Mouse (Mus musculus) urinary bladder, postnatal 4 days (tissue): ENCODE measurements around the gene Slx4.
A peak's percentile ranks its signal among the peaks of the same experiment; 100 is the strongest.
"Not testable (repeated sequence)": the region's sequence is repeated elsewhere in the genome, so short reads cannot be mapped to it uniquely, and the experiment has no call there.

Experiments
- DNase-seq, 2 experiments: peaks; one replicate each; pipeline ENCODE4 v3.0.0; 2021 to 2022; ENCODE audit warnings: low spot score in 2 of 2

Gene Slx4

GRCm38 (mm10) chr16:4003489-4004398 lies at the start of gene Slx4:
Gene Slx4 (minus strand): TSS chr16:4003770.
- DNase-seq = peak; percentile 92

- DNase-seq = no peak
Measured at GRCm38 (mm10) chr16:4052601-4053000, 49.0 kb upstream of the Slx4 start.

- no peak for DNase-seq
Measured at GRCm38 (mm10) chr16:4045524-4045923, 42.0 kb upstream of the Slx4 start.

- DNase-seq = no peak
Measured at GRCm38 (mm10) chr16:4044093-4044492, 40.5 kb upstream of the Slx4 start.

- no peak for DNase-seq
Measured at GRCm38 (mm10) chr16:4041646-4042045, 38.1 kb upstream of the Slx4 start.

- DNase-seq = no peak
Measured at GRCm38 (mm10) chr16:4040206-4040605, 36.6 kb upstream of the Slx4 start.

DNA sequence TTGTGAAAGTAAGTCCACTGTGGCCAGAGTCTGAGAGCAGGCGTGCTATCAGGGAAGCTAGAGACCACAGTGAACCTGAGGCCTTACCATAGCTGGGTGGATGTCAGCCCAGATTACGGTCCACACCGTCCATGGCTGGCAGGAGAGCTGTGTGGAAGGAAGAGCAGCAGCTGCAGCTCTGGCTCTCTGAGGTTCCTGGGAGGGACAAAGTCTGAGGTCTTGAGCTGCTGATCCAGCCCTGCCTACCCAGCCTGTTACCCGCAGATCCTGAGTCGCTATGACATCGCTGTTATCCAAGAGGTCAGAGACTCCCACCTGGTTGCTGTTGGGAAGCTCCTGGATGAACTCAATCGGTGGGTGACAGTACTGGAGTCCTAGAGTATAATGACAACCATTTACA lies 34.1 kb upstream of the Slx4 start:
- DNase-seq = no peak

DNA sequence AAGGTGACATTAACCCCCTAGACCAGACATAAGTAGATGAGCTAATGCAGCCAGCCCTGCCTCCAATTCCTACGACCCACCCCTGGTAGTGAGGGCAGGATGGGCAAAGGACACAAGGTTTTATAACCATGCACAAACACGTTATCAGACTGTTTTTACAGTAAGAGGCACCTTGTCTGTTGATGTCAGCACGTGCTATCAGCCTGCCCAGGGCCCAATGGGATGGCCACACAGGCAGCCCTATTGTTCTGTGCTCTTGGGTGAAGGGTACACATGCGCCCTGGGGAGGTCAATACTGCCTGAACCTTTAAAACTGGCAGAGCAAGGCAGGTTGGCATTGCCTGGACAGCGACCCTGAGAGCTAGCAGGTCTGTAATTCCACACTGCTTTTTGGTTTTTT lies 33.2 kb upstream of the Slx4 start, which contains the start of gene Dnase1:
Gene Dnase1 (plus strand): TSS at position 136 of the 400 bp plus-strand sequence.
- DNase-seq = no peak

DNA sequence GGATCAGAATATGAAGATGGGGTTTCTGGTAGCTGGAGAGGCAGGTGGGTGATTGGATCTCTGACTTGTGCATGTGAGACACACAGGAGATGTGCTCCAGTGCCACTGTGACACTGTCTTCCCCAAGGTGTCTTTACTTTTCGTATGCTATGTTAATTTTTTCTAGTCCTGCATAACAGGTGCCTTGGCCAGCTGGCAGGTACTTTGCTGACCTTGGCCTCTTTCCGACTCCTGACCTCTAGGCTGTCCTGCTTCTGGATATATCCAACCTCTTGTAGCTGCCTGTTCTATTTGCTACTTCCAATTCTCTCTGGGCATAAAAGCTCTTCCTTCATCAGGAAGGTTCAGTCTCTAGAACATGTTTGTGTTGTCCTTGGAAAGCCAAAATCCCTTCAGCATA lies 32.0 kb upstream of the Slx4 start:
- no peak for DNase-seq

DNA sequence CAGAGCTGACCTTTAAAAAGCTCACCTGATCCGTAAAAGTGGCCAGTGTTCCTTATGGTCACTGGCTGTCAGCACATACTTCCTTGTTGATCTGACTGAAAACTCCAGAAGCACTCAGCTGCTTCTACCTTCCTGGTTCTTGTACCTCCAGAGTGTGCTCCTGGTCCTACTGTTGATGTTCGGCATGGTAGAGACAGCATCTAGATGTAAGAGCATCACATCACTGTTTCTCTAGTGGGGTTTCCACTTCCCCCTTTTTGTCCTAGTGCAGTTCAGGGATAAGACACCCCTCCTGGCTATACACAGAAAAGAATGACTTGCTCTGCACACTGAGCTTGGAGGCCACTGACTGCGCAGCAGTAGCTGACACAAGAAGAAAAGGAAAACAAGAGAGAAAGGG lies 30.9 kb upstream of the Slx4 start:
- no peak for DNase-seq

- DNase-seq = no peak
Measured at GRCm38 (mm10) chr16:4033971-4034370, 30.4 kb upstream of the Slx4 start.

- no peak for DNase-seq
Measured at GRCm38 (mm10) chr16:4032341-4032748, 28.8 kb upstream of the Slx4 start.

GRCm38 (mm10) chr16:4031441-4032274 lies 28.1 kb upstream of the Slx4 start:
- no peak for DNase-seq

DNA sequence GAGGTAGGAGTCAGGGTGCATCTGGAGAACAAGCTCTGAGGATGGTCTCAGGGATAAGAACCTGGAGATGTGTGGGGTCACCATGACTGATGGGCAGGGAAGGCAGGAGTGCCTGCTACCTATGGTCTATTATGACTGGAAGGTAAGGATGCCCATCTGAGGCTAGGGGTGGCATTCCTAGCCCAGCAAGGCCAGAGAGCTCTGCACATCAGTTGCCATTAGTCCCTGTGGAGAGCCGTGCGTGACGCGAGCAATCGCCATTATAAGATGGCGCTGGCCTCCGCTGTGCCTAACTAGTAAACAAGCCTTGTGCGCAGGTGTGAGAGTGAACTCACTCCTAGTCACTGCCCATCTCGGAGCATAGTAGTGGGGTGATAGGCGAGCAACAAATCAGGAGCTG lies 26.9 kb upstream of the Slx4 start:
- DNase-seq = no peak

- no peak for DNase-seq
Measured at GRCm38 (mm10) chr16:4029371-4029841, 25.8 kb upstream of the Slx4 start.

DNA sequence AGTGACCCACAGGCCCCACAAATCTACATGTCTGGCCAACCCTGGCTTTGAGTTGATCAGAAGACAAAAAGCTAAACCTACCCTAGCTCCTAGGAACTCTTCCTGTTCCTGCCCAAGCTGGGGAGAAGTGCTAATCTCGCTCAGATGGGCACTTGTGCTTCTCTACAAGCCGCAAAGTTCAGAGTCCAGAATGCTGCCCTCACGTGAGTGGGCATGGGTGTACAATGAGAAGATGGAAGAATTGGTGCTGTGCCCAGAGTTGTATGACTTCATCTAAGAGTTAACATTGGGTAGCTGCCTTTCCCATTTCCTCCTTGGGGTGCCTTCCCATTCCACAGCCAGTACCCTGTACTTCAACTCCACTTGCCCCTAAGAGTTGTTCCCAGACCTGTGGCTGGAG lies 23.6 kb upstream of the Slx4 start:
- no peak for DNase-seq

DNA sequence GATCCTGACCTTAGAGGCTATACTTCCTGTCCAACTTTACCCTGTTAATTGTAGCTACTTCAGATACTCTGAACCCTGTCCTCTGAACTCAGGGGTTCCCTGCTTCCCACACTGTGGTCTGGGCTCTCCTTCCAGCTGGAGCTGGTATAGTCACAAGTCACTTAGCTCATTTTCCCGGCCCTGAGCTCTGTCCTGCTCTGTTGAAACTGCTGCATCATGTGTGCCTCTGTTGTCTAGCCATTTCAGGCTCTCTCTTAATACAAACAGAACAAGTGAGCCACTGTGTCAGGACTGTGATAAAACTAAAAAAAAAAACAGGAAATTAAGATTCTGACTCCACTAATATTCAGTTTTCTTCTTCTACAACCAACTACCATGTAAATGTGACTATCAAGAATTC lies 23.1 kb upstream of the Slx4 start:
- DNase-seq = no peak

- DNase-seq = no peak
Measured at GRCm38 (mm10) chr16:4022719-4023118, 19.1 kb upstream of the Slx4 start.

- no peak for DNase-seq
Measured at GRCm38 (mm10) chr16:4021241-4021640, 17.7 kb upstream of the Slx4 start.

GRCm38 (mm10) chr16:4017466-4017865 lies 13.9 kb upstream of the Slx4 start:
- DNase-seq = not testable (repeated sequence)

DNA sequence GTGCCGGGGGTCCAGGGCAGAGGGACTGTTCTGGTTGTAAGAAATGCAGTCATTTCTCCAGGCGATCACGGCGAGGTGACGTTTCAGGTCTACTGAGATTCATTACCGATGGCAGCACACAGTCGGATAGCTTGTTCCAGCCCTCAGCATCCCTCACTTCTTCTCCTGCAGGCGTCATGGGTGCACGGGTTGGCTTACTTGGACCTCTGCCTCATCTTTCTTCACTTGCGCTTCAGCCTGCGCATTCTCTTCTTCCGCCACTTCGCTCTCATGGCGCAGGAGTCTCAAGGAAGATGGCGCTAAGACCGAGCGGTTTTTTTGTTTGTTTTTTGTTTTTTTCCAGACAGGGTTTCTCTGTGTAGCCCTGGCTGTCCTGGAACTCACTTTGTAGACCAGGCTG lies 13.2 kb upstream of the Slx4 start:
- DNase-seq = not testable (repeated sequence)

- DNase-seq = no peak
Measured at GRCm38 (mm10) chr16:4014040-4014668, 10.6 kb upstream of the Slx4 start.
